Mouse (Mus musculus) CH12.LX (cell line): ENCODE data around the gene Akap3. TPM values are rescaled to one million over a fixed set of nuclear protein-coding genes. Genes with fewer than 3 reads are reported as not detected.

ENCODE experiments used
- DNase-seq: peaks from one replicate; pipeline ENCODE4 v3.0.0-alpha.2; 2013; ENCODE audit errors: extremely low read depth
- H3K27ac ChIP-seq: 2 replicates; pipeline ENCODE4 v1.5.1; 2012; ENCODE audit warnings: low read depth, mild to moderate bottlenecking, control low read depth, moderate library complexity; ENCODE audit not compliant: insufficient read depth
- H3K27me3 ChIP-seq: replicated peaks from 2 replicates; pipeline ENCODE3; 2012; ENCODE audit warnings: inconsistent platforms
- H3K36me3 ChIP-seq, 2 experiments: replicated peaks in 1 of 2; 2 replicates each; pipeline versions ENCODE3 to v1.6.1; 2012; ENCODE audit warnings: inconsistent platforms in 1 of 2, low read length in 1 of 2, mild to moderate bottlenecking in 1 of 2, mixed read lengths in 1 of 2, moderate library complexity in 1 of 2; ENCODE audit not compliant: control insufficient read depth in 1 of 2, insufficient read depth in 1 of 2
- H3K4me1 ChIP-seq, 2 experiments: 2 replicates each; pipeline ENCODE4 v1.6.1; 2012; ENCODE audit warnings: inconsistent platforms in 1 of 2, moderate library complexity in 1 of 2; ENCODE audit not compliant: insufficient read depth in 2 of 2, control insufficient read depth in 1 of 2
- H3K4me2 ChIP-seq: 2 replicates; pipeline ENCODE4 v1.6.1; 2012; ENCODE audit warnings: low read depth, mild to moderate bottlenecking, control low read depth; ENCODE audit not compliant: poor library complexity, insufficient read depth, severe bottlenecking
- H3K4me3 ChIP-seq, 3 experiments: fragments of 150-350 bp in 1 of 3; sonication (generic) in 1 of 3; replicated peaks in 1 of 3; 2 replicates each; pipeline versions ENCODE3 to v1.5.1; 2011 to 2012; ENCODE audit warnings: low read depth in 2 of 3, low read length in 2 of 3, mild to moderate bottlenecking in 2 of 3, moderate library complexity in 2 of 3, control low read depth in 1 of 3, improper control_type of control experiment in 1 of 3, inconsistent platforms in 1 of 3, mixed read lengths in 1 of 3; ENCODE audit not compliant: poor library complexity in 1 of 3
- H3K79me2 ChIP-seq: replicated peaks from 2 replicates; pipeline ENCODE4 v1.6.1; 2012; ENCODE audit warnings: mild to moderate bottlenecking, moderate library complexity; ENCODE audit not compliant: control insufficient read depth, poor library complexity, insufficient read depth, severe bottlenecking; ENCODE audit errors: extremely low read depth
- H3K9ac ChIP-seq: 2 replicates; pipeline ENCODE4 v1.6.1; 2012; ENCODE audit warnings: low read depth, mild to moderate bottlenecking, control low read depth, moderate library complexity; ENCODE audit not compliant: insufficient read depth
- H3K9me3 ChIP-seq: replicated peaks from 2 replicates; pipeline ENCODE3; 2012; ENCODE audit warnings: low read length, inconsistent platforms, mixed read lengths
- CHD1 ChIP-seq: IDR thresholded peaks from 2 replicates; pipeline ENCODE4 v1.6.1; 2012; ENCODE audit warnings: low read depth, low read length, improper control_type of control experiment, inconsistent platforms
- CTCF ChIP-seq, 2 experiments: IDR thresholded peaks in 1 of 2; conservative IDR thresholded peaks in 1 of 2; 2 replicates each; pipeline ENCODE4 v1.5.1; 2011 to 2012; ENCODE audit warnings: low read depth in 2 of 2, low read length in 2 of 2, improper control_type of control experiment in 1 of 2, inconsistent platforms in 1 of 2, mild to moderate bottlenecking in 1 of 2, moderate library complexity in 1 of 2
- EP300 ChIP-seq: IDR thresholded peaks from 2 replicates; pipeline ENCODE4 v1.6.1; 2011; ENCODE audit warnings: low read length, improper control_type of control experiment
- HCFC1 ChIP-seq: IDR thresholded peaks from 2 replicates; pipeline ENCODE4 v1.6.1; 2012; ENCODE audit warnings: low read depth, mild to moderate bottlenecking, inconsistent platforms, low read length, improper control_type of control experiment
- MAX ChIP-seq: IDR thresholded peaks from 2 replicates; pipeline ENCODE4 v1.6.1; 2011; ENCODE audit warnings: low read length, improper control_type of control experiment
- MEF2A ChIP-seq: IDR thresholded peaks from 2 replicates; pipeline ENCODE4 v1.6.1; 2014; ENCODE audit warnings: low read depth, mild to moderate bottlenecking, inconsistent platforms, low read length, improper control_type of control experiment, borderline replicate concordance
- POLR2AphosphoS2 ChIP-seq: IDR thresholded peaks from 2 replicates; pipeline ENCODE4 v1.6.1; 2011; ENCODE audit warnings: low read depth, low read length, improper control_type of control experiment
- RAD21 ChIP-seq: IDR thresholded peaks from 2 replicates; pipeline ENCODE4 v1.6.1; 2011; ENCODE audit warnings: low read depth, mild to moderate bottlenecking, low read length, improper control_type of control experiment, moderate library complexity
- SIN3A ChIP-seq: IDR thresholded peaks from 2 replicates; pipeline ENCODE4 v1.6.1; 2012; ENCODE audit warnings: low read length, improper control_type of control experiment, inconsistent platforms
- TBP ChIP-seq: conservative IDR thresholded peaks from 2 replicates; pipeline ENCODE4 v1.6.1; 2011; ENCODE audit warnings: low read depth, low read length, improper control_type of control experiment
- USF2 ChIP-seq: conservative IDR thresholded peaks from 2 replicates; pipeline ENCODE4 v1.6.1; 2011; ENCODE audit warnings: low read depth, low read length, improper control_type of control experiment
- ZC3H11A ChIP-seq: IDR thresholded peaks from 2 replicates; pipeline ENCODE4 v1.6.1; 2012; ENCODE audit warnings: low read depth, mild to moderate bottlenecking, inconsistent platforms, low read length, improper control_type of control experiment
- ZMIZ1 ChIP-seq: IDR thresholded peaks from 2 replicates; pipeline ENCODE4 v1.6.1; 2012; ENCODE audit warnings: low read depth, mild to moderate bottlenecking, inconsistent platforms, low read length, improper control_type of control experiment
- ZNF384 ChIP-seq: IDR thresholded peaks from 2 replicates; pipeline ENCODE4 v1.6.1; 2012; ENCODE audit warnings: low read depth, low read length, improper control_type of control experiment, inconsistent platforms
- dilution Hi-C: fragments of 300-500 bp; cut with MboI; formaldehyde crosslinking; loops from 2 replicates; pipeline ENCODE4 v1.14.3; 2020; ENCODE audit warnings: low sequenced_read_pairs; ENCODE audit not compliant: extremely low pct_unique_long_range_greater_than_20kb, extremely low pct_ligation_motif_present
- in situ Hi-C: fragments of 300-500 bp; cut with MboI; formaldehyde crosslinking; loops from 3 replicates; pipeline ENCODE4 v1.14.3; 2019; ENCODE audit warnings: low sequenced_read_pairs, low pct_ligation_motif_present, low pct_unique_long_range_greater_than_20kb, mixed read lengths
- polyA plus RNA-seq: library from polyadenylated mRNA; unstranded; fragments of >175 nt; gene quantifications from 2 replicates; pipeline ENCODE4 v1.2.1, GENCODE M21; 2012; ENCODE audit warnings: low read depth; ENCODE audit not compliant: insufficient read length
- total RNA-seq, 2 experiments: library from RNA; depleted of rRNA; stranded (reverse); fragments of 300-350 nt in 1 of 2; fragments of >200 nt in 1 of 2; gene quantifications; 2 replicates each; pipeline ENCODE4 v1.2.3; 2012 to 2014

Akap3 gene
- total and polyA plus RNA-seq, 3 experiments = 1.2 to 2.0 (median 2.0) TPM

- no peak for DNase-seq
- H3K27me3 ChIP-seq = no peaks in the 10 kb centered on the region
- H3K9me3 ChIP-seq = no peaks in the 10 kb centered on the region
- 0 out of 4 replicates have a peak, but pooled peaks cover 0 to 2% of the 10 kb centered on the region in 2 experiments for H3K4me1 ChIP-seq
- no peak within 1 kb of the TSS for H3K27ac ChIP-seq
- no peak within 1 kb of the TSS for H3K4me2 ChIP-seq
- dilution Hi-C loops = no loop called here
- H3K36me3 ChIP-seq = peaks cover 37 to 54% of the 10 kb centered on the region in 2 experiments
- no peak within 1 kb of the TSS for H3K4me3 ChIP-seq
- no peak for TF ChIP-seq USF2
- no peak for TF ChIP-seq MAX
- no peak for TF ChIP-seq POLR2AphosphoS2
- TF ChIP-seq ZNF384 = no peak
- TF ChIP-seq ZMIZ1 = no peak
- no peak for TF ChIP-seq SIN3A
- no peak for TF ChIP-seq EP300
- no peak for TF ChIP-seq CTCF (conservative IDR thresholded peaks at IDR 0.05 in 1 of 2, IDR thresholded peaks at IDR 0.05 in 1 of 2; ENCODE audit: low read depth in 2 of 2, low read length in 2 of 2)
- no peak for TF ChIP-seq CHD1
- no peak for TF ChIP-seq HCFC1
- no peak for TF ChIP-seq TBP
- TF ChIP-seq ZC3H11A = no peak
- no peak for TF ChIP-seq MEF2A
- no peak for TF ChIP-seq RAD21
- no peak within 1 kb of the TSS for H3K9ac ChIP-seq
- in situ Hi-C loops = loop anchor here (10.0 kb wide), 1 partner anchor 106 kb away; no protein-coding TSS in a partner anchor
- H3K79me2 ChIP-seq = no peaks in the 10 kb centered on the region
These were observed 68.4 kb downstream of the Akap3 start, which contains the start of gene Dyrk4 for GRCm38 (mm10) chr6:126921111-126921881. Dyrk4 (minus strand) TSS chr6:126921839.

Other genes starting within 250 kb of the Akap3 start
- gene Kcna1, start 206.7 kb upstream of the Akap3 start, total RNA-seq (2012; rRNA removed) = not detected in 2 replicates
- gene Kcna1, start 206.7 kb upstream of the Akap3 start, total RNA-seq (2014; rRNA removed) = not detected in 2 replicates
- not detected in 2 replicates for gene Kcna1, start 206.7 kb upstream of the Akap3 start, polyA plus RNA-seq
- not detected in 2 replicates for gene Kcna6, start 112.4 kb upstream of the Akap3 start, total RNA-seq (2012; rRNA removed)
- gene Kcna6, start 112.4 kb upstream of the Akap3 start, total RNA-seq (2014; rRNA removed) = not detected in 2 replicates
- gene Kcna6, start 112.4 kb upstream of the Akap3 start, polyA plus RNA-seq = not detected in 2 replicates
- 141 and 159 TPM in 2 replicates for gene Ndufa9, start 4.0 kb upstream of the Akap3 start, total RNA-seq (2012; rRNA removed)
- 146 and 159 TPM in 2 replicates for gene Ndufa9, start 4.0 kb upstream of the Akap3 start, total RNA-seq (2014; rRNA removed)
- 151 and 157 TPM in 2 replicates for gene Ndufa9, start 4.0 kb upstream of the Akap3 start, polyA plus RNA-seq
- 8.8 and 13.1 TPM in 2 replicates for gene Dyrk4, start 68.7 kb downstream of the Akap3 start, total RNA-seq (2012; rRNA removed)
- 7.3 and 7.8 TPM in 2 replicates for gene Dyrk4, start 68.7 kb downstream of the Akap3 start, total RNA-seq (2014; rRNA removed)
- gene Dyrk4, start 68.7 kb downstream of the Akap3 start, polyA plus RNA-seq = 30.0 and 30.3 TPM in 2 replicates
- gene Rad51ap1, start 86.5 kb downstream of the Akap3 start, total RNA-seq (2012; rRNA removed) = 30.0 and 39.2 TPM in 2 replicates
- 84.1 and 87.9 TPM in 2 replicates for gene Rad51ap1, start 86.5 kb downstream of the Akap3 start, total RNA-seq (2014; rRNA removed)
- gene Rad51ap1, start 86.5 kb downstream of the Akap3 start, polyA plus RNA-seq = 79.1 and 118 TPM in 2 replicates
- gene D6Wsu163e, start 86.9 kb downstream of the Akap3 start, total RNA-seq (2012; rRNA removed) = 18.7 and 26.5 TPM in 2 replicates
- gene D6Wsu163e, start 86.9 kb downstream of the Akap3 start, total RNA-seq (2014; rRNA removed) = 42.0 and 42.7 TPM in 2 replicates
- 26.6 and 31.1 TPM in 2 replicates for gene D6Wsu163e, start 86.9 kb downstream of the Akap3 start, polyA plus RNA-seq
- gene Fgf6, start 162.5 kb downstream of the Akap3 start, total RNA-seq (2012; rRNA removed) = not detected in 2 replicates
- not detected in 2 replicates for gene Fgf6, start 162.5 kb downstream of the Akap3 start, total RNA-seq (2014; rRNA removed)
- not detected in 2 replicates for gene Fgf6, start 162.5 kb downstream of the Akap3 start, polyA plus RNA-seq
- gene Fgf23, start 219.8 kb downstream of the Akap3 start, total RNA-seq (2012; rRNA removed) = not detected in 2 replicates
- gene Fgf23, start 219.8 kb downstream of the Akap3 start, total RNA-seq (2014; rRNA removed) = not detected in 2 replicates
- gene Fgf23, start 219.8 kb downstream of the Akap3 start, polyA plus RNA-seq = not detected in 2 replicates